Mouse (Mus musculus) left cerebral cortex, postnatal 14 days (tissue): ENCODE data around the gene Syn2. TPM values are rescaled to one million over a fixed set of nuclear protein-coding genes. Genes with fewer than 3 reads are reported as not detected.
"Not testable (repeated sequence)": the region's sequence is repeated elsewhere in the genome, so short reads cannot be mapped to it uniquely, and the experiment has no call there.

Experiments used
- DNase-seq, 2 experiments: peaks; one replicate each; pipeline ENCODE4 v3.0.0; 2021 to 2022; ENCODE audit warnings: low spot score in 2 of 2, mixed read lengths in 1 of 2
- intact Hi-C: fragments of 180-260 bp; cut with DNase I; formaldehyde crosslinking; loops from one replicate; pipeline ENCODE4 v1.15.1; 2025
- total RNA-seq, 2 experiments: library from RNA; stranded (reverse); gene quantifications; 2 replicates each; pipeline ENCODE4 v1.2.3; 2021

The Syn2 gene
- total RNA-seq, 2 experiments from 2014 or later, result 509 to 518 TPM

DNA sequence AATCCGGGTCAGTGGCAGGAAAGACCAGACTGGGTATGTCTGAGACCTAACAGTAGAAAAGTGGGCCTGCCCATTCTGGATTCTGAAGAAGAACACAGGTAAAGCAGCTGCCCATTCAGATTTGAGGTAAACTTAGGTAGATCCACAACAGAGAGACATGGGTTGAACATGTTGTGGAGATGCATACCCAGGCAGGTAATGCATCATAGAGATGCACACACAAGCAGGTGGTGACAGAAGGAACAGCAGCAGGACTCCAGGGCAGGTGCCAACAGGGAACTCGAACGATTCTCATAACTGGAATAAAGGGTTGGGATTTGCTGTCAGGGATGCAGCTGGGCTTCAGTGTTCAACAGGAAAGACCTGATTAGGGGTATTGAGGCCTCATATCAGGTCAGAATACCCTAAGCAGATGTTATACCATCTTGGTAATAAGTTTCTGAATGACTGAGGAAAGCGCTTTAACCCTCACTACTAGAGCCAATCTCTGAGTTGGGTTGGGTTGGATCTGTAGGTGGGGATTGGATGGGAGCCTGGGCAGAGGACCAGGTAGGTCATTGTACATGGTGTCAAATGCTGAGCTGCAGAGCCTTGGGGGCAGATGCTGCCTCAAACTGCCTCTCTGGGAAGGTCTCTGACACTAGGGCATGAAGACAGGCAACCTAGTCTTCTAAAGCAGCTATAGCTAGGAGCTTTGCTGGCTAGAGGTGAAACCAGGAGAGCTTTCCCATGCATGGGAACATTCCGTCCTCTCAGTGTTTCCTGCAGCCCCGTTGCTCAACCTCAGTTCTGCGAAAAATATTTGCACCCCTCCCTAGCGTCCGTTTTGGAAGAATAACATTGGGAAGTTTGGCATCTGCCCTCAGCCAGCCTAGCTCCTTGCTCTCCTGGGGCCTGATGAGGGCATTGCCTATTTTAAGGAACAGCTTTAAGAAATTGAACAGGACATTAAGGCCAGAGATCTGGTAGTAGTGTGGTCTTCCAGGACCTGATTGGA is 103.6 kb downstream of the Syn2 start:
- no peak for DNase-seq
- intact Hi-C loops, result no loop called here

DNA sequence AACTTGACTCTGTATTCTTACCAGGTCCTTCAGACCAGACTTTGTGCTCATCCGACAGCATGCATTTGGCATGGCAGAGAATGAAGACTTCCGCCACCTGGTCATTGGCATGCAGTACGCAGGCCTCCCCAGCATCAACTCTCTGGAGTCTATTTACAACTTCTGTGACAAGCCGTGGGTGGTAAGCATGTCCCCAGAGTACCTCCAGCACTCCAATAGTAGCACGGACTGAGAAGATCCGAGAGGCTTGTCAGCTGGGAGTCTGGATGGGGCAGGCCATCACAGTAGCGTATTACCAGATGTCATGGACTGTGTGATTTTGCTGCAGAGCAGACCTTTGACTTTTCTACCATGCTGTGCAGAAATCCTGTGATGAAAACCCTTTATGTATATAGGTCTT is 104.6 kb downstream of the Syn2 start:
- intact Hi-C loops, result no loop called here
- DNase-seq, result peak in 1 of 2 experiments; percentile 61

DNA sequence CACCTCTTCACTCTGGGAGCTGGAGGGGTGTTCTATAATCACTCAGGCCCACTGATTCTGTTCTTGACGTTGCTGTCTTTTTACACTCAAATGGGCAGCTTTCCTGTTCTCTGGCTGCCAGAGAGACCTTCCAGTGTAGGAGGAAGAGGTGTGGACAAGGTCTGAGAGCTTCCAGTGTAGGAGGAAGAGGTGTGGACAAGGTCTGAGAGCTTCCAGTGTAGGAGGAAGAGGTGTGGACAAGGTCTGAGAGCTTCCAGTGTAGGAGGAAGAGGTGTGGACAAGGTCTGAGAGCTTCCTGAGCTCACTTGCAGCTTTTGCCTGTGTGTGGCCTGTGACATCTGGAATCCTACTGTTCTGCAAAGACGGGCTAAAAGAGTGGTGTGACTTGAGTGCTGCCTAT is 105.7 kb downstream of the Syn2 start:
- DNase-seq, intact Hi-C loops: not testable (repeated sequence)

DNA sequence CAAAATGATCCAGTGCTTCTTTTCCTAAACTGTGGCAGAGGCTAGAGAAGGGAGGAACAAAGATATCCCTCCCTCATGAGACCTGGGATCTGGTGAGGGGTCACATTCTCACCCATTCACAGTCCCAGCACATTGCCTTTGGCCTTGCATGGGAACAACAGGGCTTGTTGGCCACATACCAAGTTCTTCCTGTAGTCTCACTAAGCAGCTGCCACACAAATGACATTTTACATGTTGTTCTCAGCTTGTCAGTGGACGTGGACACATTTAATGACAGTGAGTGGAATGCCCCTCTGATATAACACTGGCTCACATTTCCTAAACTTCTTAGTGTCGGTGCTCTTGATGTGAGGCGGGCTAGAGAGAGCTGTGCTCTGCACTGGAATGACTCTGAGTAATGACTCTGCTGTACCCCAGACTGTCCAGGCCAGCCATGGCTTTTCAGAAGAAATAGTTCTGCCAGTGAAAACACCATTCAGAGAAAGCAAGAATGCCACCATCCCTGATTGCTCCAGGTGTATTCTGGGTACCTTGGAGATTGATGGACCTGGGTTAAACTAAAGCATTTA is 106.5 kb downstream of the Syn2 start:
- DNase-seq, result no peak
- intact Hi-C loops, result no loop called here

DNA sequence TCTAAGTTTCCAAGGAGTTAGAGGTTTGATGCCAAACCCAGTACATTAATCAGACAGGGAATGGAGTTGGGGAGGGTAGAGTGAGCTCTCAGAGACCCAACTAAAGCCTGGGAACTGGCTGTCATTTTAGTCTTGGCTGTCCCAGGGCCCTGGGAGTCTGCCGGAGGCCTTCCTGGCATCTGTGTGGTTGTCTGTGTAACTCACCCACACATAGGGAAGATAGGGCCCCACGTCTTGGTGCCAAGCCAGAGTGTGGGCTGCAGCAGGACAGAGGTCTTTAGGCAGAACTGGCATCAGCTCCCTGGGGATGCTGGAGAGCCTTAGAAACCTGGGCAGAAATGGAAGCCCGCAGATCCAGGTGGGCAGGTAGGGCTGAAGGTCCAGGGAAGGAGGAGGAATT is 107.2 kb downstream of the Syn2 start:
- intact Hi-C loops, result no loop called here
- DNase-seq, result no peak

DNA sequence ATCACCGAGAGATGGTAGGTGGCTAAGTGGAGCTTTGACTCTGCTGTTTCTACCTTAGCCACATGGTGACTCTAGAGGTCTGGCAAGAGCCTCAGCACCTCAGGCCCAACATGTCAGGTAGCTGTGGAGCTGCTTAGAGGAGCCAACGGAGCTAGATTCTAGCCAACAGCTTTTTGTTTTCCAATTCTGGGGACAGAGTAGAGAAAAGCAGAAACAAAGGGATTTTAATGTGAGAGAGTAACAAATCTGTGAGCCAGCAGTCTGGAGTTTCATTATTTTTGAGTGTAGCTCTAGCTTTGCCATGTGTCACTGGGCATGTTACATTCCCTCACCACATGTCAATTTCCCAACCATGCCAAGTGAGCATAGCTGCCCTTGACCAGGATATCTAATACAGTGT is 109.5 kb downstream of the Syn2 start:
- DNase-seq, result no peak
- intact Hi-C loops, result no loop called here

DNA sequence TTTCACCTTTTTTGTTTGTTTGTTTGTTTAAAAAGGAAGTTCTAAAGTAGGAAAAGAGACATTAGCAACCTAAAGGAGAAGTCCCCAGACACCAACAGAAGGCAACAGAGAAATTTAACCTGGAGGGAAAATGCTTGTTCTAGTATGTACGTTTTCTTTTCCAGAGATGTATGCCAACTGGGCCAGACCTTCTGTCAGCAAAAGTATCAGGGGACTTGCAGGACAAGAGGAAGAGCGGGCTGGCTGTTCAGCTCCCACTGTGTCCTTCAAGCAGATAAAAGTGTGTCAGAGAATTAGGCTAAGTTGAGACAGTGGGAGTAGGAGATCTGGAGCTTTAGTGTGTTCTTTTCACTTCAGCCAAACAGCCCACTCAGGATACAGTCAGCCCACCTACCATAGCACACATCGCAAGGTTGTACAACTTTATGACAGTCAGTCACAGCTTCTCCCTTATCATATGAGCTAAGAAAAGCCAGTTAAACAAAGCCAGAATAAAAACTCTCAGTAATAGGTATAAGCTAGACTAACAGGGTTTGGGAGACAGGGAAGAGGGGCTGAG is 110.9 kb downstream of the Syn2 start:
- DNase-seq, result no peak
- intact Hi-C loops, result no loop called here

DNA sequence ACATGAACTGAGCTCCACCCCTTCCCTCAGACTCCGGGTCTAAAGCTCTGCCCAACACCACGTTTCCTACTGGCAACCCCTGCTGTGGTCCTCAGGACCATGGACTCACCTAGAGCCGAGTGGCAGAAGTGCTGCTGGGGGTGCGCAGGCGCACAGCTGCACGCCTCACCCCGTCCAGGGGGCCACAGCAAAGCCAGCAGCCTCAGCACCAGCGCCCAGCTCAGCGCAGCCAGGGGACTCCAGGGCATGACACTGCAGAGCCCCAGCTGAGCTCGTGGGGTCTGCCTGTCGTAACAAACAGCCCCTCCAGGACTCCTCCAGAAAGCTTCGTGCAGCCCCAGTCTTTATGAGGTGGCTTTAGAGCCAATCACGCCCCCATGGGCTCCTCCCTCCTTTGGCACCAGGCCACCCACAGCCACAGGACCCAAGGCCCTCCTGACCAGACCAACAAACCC is 116.9 kb downstream of the Syn2 start:
- intact Hi-C loops, result no loop called here
- peak; percentile 46 to 49 for DNase-seq

DNA sequence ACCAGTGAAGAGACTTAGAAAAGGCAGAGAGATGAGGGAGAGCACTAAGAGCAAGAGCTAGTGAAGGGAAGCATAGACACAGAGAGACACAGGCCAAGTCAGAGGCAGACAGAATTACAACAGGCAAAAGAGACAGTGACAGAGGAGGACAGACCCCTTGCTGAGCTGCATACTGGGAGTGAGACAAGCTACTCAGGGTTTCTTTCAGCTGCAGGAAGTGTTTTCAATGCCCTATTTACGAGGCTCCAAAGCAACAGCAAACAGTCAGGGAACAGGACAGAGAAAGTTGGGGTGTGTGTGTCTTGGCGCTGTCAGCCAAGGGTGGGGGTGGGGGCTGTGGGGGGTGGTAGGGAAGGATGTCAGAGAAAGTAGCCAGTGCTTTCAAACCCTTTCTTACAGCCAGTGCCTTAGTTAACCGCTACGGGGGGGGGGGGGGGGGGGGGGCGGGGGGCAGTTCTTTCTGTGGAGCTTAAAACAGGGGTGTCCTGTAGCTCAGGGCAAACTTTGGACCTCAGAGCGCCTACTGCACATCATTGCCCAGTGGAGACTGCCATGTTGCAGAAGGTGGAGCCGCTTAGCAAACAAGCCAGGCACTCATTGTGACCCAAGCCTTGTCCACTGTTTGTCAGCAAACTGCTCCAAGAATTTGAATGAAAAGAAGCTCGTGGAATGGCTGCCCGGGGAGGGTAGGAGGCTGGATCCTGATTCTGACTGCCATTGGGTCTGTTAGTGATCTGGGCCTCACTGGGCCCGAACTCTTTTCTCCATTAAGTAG is 117.6 kb downstream of the Syn2 start, which contains the start of gene Timp4:
Timp4 (minus strand) TSS at position 107 of the 775 bp plus-strand sequence.
- DNase-seq, result peak; percentile 25 to 61
- intact Hi-C loops, result no loop called here

DNA sequence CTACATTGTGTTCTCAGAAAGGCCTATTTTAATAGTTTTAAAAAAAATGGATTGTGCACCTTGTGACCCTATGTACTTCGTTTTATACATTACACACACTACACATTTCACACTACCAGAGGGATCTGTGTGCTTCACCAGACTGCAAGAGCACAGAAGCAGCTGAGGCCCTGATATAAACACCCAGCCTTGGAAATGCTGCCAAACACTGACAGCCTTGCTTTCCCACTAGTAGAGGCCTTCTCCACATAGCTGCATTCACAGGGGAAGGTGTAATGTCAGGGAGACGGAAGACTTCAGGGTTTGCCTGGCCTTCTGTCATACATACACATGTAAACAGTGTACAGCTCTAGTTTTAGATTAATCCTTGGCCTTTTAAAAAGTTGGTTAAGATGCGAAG is 120.5 kb downstream of the Syn2 start:
- intact Hi-C loops, result no loop called here
- DNase-seq, result peak in 1 of 2 experiments; percentile 36

DNA sequence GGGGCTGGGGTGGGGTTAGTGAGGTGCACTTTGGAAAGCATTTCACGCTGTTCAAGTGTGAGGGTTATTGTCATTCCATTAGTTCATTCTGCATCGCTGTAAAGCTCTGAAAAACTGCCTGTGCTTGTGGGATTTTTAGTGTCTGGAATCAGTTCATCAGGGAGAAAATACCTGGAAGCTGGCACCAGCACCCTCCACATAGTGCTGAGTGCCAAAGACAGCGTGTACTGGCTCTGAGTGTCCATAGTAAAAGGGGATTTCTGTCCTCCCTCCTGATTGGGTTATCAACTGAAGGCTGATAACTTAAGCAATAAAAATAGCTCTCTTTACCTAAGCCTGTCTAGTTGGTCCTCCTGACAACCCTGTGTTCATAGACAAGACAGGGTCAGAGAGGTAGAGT is 125.8 kb downstream of the Syn2 start:
- intact Hi-C loops, result loop anchor here (10.0 kb wide), 1 partner anchor 326 kb away; no protein-coding TSS in a partner anchor
- DNase-seq, result no peak

DNA sequence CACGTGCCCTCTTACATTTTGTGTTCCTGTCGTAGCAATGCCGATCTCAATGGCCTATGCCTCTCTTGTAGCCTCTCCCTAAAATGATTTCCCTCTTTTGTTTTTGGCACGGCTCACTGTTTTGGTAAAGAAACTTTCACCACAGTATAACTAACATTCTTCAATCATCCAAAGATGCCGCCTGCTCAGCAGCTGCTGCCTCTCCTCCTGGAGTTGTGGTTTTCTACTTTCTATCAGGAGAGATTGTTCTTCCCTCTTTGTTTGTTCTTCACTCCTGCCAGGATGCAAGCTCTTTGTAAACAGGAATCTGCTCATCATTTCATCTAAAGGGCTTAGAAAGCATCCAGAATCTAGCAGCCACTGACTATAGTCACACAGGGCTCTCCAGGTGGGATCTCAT is 132.1 kb downstream of the Syn2 start:
- no peak for DNase-seq
- intact Hi-C loops, result loop anchor here (5.0 to 10.0 kb wide), 2 partner anchors 214 to 332 kb away; no protein-coding TSS in a partner anchor

DNA sequence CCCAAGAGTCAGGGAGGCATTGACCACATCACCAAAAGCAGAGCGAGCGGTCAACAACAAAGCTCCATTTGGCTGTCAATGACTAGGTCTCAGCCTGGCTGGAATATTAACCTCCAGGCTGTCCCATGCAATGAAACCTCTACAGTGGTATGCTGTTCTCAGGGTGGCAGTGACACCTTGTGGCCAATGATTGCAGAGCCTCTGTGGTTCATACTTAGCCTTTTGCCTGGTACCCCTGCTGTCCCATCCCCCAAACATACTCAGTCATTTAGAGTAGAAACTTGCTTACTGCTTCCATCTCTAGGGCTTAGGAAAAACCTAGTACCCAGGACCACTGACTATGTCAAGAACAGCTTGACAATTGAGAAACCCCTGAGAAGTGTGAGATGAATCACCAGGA is 133.2 kb downstream of the Syn2 start:
- intact Hi-C loops, result loop anchor here (1.0 to 10.0 kb wide), 3 partner anchors 41 to 333 kb away; partner anchors contain the start of gene Gm17482
- peak; percentile 80 to 82 for DNase-seq

DNA sequence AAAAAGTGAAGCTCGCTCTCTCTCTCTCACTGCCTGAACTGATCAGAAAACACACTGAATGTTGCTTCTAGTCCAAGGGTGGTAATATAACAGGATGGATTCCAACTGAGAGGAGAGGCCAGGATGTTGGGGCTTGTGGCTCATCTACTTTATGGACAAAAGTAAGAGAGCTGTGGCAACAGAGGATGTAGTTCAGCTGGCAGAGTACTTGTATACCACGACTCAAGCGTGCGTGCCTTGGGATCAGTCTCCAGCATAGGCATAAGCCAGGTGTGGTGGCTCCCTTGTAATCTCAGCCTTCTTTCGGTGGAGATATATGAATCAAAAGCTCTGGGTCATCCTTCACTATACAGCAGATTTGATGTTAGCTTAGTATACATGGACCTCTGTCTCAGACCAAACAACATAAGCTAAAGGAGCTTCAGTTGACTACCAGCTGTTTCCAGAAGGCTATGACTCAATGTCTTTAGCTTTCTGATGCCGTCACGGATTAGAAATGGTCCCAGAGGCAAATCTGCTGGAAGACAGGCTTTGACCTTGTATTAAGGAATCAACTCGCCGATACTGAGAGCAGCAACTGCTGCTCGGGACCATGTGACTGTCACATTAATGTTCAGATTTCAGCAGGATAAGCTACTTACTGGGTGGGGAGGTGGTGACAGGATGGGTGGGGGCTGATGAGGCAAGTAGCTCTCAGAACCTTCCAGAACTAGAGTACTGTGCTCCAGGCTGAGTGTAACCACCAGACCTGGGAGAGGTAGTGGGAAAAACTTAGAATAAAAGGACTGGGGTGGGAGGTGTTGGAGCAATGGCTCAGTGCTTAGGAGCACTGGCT is 134.1 kb downstream of the Syn2 start:
- DNase-seq, result no peak

DNA sequence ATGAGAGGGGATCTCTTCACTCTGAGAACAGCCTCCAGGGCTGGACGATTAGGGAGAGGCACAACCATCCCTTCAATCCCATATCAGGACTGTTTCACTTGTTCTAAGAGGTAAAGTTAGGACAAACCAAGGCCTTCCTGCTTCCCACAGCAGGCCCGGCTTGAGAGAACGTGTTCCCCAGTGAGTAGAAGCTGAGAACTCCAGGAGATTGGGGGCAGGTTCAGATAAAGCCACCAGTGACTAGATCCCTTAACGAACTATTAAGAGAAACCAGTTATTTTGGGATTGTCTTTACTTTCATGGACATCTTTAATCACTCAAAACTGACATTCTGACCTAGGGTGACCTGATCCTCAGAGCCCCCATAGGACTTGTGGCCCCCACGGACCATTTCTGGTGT is 134.9 kb downstream of the Syn2 start:
- no peak for DNase-seq
- intact Hi-C loops, result loop anchor here (5.0 to 10.0 kb wide), 2 partner anchors 217 to 335 kb away; no protein-coding TSS in a partner anchor

More for the DNA sequence above, 134.1 kb downstream of the Syn2 start:
- intact Hi-C loops, result loop anchor here (1.0 to 10.0 kb wide), 3 partner anchors 41 to 334 kb away; partner anchors contain the start of gene Gm17482

DNA sequence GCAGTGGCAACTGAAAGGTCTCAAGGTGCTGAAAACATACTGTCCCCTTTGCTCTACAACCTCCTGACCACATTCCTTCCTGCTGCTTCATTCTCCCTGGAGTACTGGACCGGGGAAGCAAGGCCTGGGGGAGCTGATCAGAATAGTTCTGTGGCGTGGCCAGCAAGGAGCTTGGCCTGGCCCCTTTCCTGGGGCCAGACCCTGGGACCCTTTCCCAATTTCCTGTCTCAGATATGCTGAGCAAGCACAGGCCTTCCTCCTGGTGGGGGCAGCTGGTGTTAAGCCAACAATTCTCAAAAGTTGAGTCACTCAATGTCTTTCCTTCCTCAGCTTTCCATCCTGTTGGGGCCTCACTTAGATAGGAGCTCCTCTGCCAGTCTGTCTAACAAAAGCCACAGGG is 135.4 kb downstream of the Syn2 start:
- DNase-seq, result no peak
- intact Hi-C loops, result loop anchor here (5.0 kb wide), 1 partner anchor 267 kb away; no protein-coding TSS in a partner anchor

DNA sequence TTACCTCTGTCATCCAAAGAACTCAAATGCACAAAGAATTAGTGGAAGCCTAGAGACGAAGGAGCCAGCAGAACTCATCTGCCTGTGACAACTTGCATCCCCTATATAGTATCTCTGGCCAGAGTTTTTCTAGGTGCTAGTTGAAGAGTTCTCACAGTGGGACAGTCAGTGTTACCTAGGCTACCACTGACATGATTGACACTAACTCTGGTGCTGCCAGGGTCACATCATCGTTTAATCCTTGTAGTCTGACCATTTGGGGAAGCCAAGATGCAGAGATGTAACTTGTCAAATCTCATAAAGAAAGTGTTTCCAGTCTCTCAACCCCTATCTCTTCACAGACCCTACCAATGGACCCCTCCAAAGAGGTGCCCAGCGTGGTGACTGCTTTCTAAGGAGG is 136.6 kb downstream of the Syn2 start:
- intact Hi-C loops, result loop anchor here (5.0 kb wide), 1 partner anchor 266 kb away; no protein-coding TSS in a partner anchor
- no peak for DNase-seq

DNA sequence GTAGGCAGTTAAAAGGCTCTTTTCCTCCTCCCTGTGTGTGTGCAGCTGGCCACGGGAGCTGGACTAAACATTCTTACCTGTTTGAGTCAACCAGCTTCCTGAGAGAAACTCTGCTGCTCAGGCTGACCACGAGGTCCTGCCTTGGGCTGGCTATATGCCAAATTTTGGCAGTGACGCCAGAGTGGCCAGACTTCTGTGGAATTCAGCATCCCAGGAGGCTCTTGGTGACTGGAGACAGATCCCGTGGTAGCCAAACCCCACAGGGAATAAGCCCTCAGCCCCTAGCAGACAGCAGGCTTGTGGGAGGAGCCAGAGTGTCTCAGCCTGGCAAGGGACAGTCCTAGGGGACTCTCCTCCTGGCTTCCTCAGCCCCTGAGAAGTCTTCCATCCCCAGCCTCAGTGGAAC is 137.2 kb downstream of the Syn2 start:
- no peak for DNase-seq
- intact Hi-C loops, result loop anchor here (5.0 kb wide), 1 partner anchor 265 kb away; no protein-coding TSS in a partner anchor
